Mouse (Mus musculus) liver, adult 2 months (tissue): ENCODE measurements at regions not wholly inside any gene's neighbourhood (a gene's known extent, or its start where the extent isn't known, plus 50 kb on each side); places are given as distances from the start of the nearest gene placed in this dataset.
A peak's percentile ranks its signal among the peaks of the same experiment; 100 is the strongest.

Source experiments
- DNase-seq: peaks from one replicate; pipeline ENCODE4 v3.0.0-alpha.2; 2011; ENCODE audit warnings: low read depth, low spot score; ENCODE audit errors: extremely low read depth
- H3K27ac ChIP-seq: fragments of 200-500 bp; replicated peaks from 2 replicates; pipeline ENCODE4 v1.5.1; 2012; ENCODE audit warnings: low read depth, mild to moderate bottlenecking, control low read depth, inconsistent platforms, low read length; ENCODE audit not compliant: insufficient read depth
- H3K27me3 ChIP-seq: fragments of 200-500 bp; 2 replicates; pipeline ENCODE4 v1.6.1; 2012; ENCODE audit warnings: mild to moderate bottlenecking, moderate library complexity, low read length, inconsistent platforms; ENCODE audit not compliant: control insufficient read depth, insufficient read depth
- H3K36me3 ChIP-seq: fragments of 200-500 bp; 2 replicates; pipeline ENCODE4 v1.6.1; 2012; ENCODE audit warnings: low read length, inconsistent platforms; ENCODE audit not compliant: control insufficient read depth, insufficient read depth
- H3K4me1 ChIP-seq: fragments of 200-500 bp; 2 replicates; pipeline ENCODE4 v1.6.1; 2011; ENCODE audit warnings: low read length; ENCODE audit not compliant: control insufficient read depth, insufficient read depth
- H3K4me3 ChIP-seq: fragments of 200-500 bp; 2 replicates; pipeline ENCODE4 v1.5.1; 2011; ENCODE audit warnings: low read depth, mild to moderate bottlenecking, control low read depth, low read length, moderate library complexity; ENCODE audit not compliant: insufficient read depth
- H3K79me2 ChIP-seq: fragments of 200-500 bp; 2 replicates; pipeline ENCODE4 v1.6.1; 2012; ENCODE audit warnings: inconsistent platforms, mild to moderate bottlenecking, low read length, moderate library complexity; ENCODE audit not compliant: control insufficient read depth, insufficient read depth
- H3K9ac ChIP-seq: fragments of 200-500 bp; 2 replicates; pipeline ENCODE4 v1.6.1; 2012; ENCODE audit warnings: low read depth, mild to moderate bottlenecking, control low read depth, inconsistent platforms, low read length
- CTCF ChIP-seq: fragments of 200-500 bp; IDR thresholded peaks from 2 replicates; pipeline ENCODE4 v1.5.1; 2011; ENCODE audit warnings: low read depth, low read length, control low read depth
- POLR2A ChIP-seq: fragments of 200-500 bp; IDR thresholded peaks from 2 replicates; pipeline ENCODE4 v1.6.1; 2011; ENCODE audit warnings: low read length, control low read depth; ENCODE audit not compliant: insufficient read depth; ENCODE audit errors: extremely low read depth
- WGBS: fragments of 180-500 bp; shearing (Covaris S2); methylation state at CpG from one replicate; pipeline ENCODE4 v1.1.7; 2018; 5-methylcytosine and 5-hydroxymethylcytosine counted together

DNA sequence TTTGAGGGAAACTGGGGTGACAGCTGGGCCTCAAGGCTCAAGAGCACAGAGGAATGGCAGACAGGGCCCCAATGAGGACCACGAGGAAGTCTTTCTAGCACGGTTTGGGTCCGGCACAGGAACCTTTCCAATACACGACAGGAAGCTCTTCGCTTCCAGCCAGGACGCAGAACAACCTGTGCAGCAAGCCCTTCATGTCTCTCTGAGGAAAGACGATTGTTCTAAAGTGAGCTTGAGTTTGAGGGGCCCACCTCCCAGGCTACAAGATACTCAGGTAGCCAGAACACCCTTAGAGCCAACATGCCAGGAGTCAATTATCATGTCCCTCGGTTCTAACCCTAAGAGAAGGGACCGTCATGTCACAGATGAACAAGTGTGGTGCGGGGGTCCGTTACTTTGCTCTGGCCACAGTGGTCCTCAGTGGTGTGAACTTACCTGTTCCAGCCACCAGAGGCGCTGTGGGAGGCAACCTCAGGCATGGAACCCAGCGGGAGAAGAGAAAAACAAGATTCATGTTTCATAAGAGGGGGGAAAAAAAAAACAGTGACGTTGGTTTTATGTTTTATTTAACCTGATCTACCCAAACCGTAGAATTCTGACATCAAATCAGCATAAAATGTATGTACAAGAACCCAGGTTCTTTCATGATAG, 51.6 kb upstream of the Dlk1 start:
- Histone ChIP-seq H3K4me1 (no peaks in the 10 kb centered on the region), H3K9ac (no peak overlapping the region), H3K4me3 (no peak overlapping the region), H3K27me3 (no peaks in the 10 kb centered on the region), H3K27ac (no peak overlapping the region), H3K79me2 (no peaks in the 10 kb centered on the region), H3K36me3 (no peaks in the 10 kb centered on the region)
- WGBS: 59% methylated on average over 15 of the region's 15 CpGs
- peak; percentile 56; the same call in 1 of the 2 replicates for TF ChIP-seq CTCF
- TF ChIP-seq POLR2A: no peak
- DNase-seq: no peak

DNA sequence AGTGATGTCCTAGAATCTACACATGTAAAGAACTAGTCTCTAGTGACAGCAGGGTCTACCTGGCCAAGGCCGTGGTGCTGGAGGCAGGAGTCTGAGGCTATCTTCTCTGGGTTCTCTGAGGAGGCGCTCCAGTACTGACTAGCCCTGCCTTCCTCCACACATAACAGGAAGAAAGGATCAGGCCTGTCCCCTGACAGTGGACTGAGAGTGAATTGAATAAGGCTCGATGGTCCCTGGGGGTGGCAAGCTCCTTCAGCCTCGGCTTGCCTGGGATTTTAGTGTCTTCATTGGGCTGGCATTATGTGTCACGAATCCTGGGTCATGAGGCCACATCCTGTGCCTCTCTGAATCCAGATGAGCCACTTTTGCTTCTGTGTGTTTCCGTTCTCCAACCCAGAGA, 50.9 kb upstream of the Dlk1 start:
- TF ChIP-seq CTCF (no peak), POLR2A (no peak)
- Histone ChIP-seq H3K36me3 (no peaks in the 10 kb centered on the region), H3K4me1 (no peaks in the 10 kb centered on the region), H3K9ac (no peak overlapping the region), H3K4me3 (no peak overlapping the region), H3K27me3 (no peaks in the 10 kb centered on the region), H3K79me2 (no peaks in the 10 kb centered on the region), H3K27ac (no peak overlapping the region)
- no peak for DNase-seq
- WGBS: 81% methylated on average over 6 of the region's 6 CpGs

DNA sequence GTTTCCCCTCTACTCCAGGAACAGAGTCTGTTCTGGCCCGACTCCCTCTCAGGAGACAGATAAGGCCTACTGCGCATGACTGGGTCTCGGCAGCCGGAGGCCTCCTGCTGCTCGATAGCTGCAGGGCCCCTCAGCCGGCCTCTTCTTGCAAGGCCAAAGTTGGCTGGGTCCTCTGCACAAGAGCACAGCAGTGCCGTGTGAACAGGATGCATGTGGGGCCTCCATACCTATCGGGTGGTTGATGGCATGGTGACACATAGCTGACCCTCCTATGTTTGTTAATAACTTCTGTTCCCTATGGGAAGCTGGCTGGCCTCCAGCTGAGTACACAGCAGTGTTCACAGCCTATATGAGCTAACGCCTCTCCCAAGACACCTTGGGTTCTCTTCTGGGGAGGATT, 50.4 kb upstream of the Dlk1 start:
- TF ChIP-seq POLR2A (no peak), CTCF (no peak)
- no peak for DNase-seq
- WGBS: 51% methylated on average over 9 of the region's 9 CpGs
- no peak overlapping the region for H3K4me3 ChIP-seq
- H3K9ac ChIP-seq: no peak overlapping the region
- H3K27ac ChIP-seq: no peak overlapping the region
- no peaks in the 10 kb centered on the region for H3K27me3 ChIP-seq
- H3K4me1 ChIP-seq: no peaks in the 10 kb centered on the region
- no peaks in the 10 kb centered on the region for H3K79me2 ChIP-seq
- H3K36me3 ChIP-seq: no peaks in the 10 kb centered on the region
